Mouse (Mus musculus) megakaryocyte, embryonic 14.5 days (primary cell): ENCODE results near the gene Rgs10.

Experiments used
- FLI1 ChIP-seq: IDR thresholded peaks from 2 replicates; pipeline ENCODE4 v1.6.1; 2012; ENCODE audit warnings: low read length, inconsistent platforms, mixed read lengths
- GATA1 ChIP-seq: IDR thresholded peaks from 3 replicates; pipeline ENCODE4 v1.6.1; 2012; ENCODE audit warnings: mixed read lengths, low read length, inconsistent platforms, borderline replicate concordance

GRCm38 (mm10) chr7:128433213-128433612 is 14.7 kb upstream of the Rgs10 start:
- TF ChIP-seq GATA1, result no peak
- no peak for TF ChIP-seq FLI1
